Mouse (Mus musculus) mesoderm, embryonic 11.5 days (tissue): ENCODE measurements around the gene Rreb1.

Experiments used
- DNase-seq: peaks from one replicate; pipeline ENCODE4 v3.0.0-alpha.2; 2012; ENCODE audit warnings: low read depth, low spot score

The Rreb1 gene

GRCm38 (mm10) chr13:37912011-37912410 lies 133.8 kb downstream of the Rreb1 start:
- no peak for DNase-seq

DNA sequence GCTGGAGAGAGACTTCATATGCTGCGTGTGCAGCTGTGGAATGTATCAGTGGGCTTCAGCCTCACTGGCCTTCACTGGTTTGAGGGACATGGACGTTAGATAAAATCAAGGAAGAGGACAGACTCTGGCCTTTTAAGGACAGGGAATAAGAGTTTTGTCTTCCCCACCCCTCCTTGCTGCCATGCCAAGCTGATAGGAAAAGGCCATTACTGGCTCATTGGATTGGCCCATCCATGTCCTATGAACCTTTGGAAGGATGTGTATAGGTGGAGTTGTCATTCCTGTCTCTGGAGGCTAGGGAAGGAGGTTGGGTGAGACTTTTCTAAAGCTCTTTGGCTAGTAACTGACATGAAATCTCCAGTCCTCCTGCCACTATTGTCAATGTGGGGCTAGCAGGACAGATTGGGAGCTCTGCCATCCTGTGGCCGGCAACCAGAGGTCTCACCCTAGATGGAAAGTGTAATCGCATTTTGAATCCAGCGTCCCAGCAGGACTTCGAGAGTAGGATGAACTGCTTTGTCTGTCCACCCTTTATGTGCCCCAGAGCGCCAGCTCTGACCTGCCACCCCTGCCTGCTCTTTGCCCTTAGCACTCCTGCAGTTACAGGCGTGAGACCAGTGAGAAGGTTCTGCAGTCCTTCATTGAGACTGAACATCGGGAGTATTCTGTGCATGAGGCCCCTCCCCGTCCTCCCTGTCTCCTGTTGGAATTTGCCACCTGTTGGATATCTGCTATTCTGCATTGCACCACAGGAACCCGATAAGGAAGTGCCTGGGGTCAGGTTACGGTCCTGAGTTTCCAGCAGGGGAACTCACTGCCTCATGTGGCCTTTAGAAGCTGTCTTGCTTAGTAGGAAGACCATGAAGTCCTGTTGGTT lies 134.6 kb downstream of the Rreb1 start:
- DNase-seq = peak; percentile 39

DNA sequence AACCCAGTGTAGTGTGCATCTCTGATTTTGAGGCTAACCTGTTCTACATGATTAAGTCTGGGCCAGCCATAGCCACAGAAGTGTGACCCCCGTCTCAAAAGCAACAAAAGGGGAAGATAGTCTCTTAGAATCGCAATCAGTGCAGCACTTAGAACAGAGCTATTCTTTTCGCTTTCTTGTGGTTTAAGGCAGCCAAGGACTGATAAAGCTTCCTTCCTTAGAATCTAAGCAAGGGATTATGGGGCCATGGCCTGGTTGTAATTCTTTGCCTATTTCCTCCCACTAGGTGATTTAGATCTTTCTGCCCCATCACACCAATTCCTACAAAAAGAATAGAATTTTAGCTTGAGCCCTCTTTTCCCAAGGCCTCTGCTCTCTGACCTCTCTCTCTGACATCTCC lies 135.8 kb downstream of the Rreb1 start:
- DNase-seq = no peak

DNA sequence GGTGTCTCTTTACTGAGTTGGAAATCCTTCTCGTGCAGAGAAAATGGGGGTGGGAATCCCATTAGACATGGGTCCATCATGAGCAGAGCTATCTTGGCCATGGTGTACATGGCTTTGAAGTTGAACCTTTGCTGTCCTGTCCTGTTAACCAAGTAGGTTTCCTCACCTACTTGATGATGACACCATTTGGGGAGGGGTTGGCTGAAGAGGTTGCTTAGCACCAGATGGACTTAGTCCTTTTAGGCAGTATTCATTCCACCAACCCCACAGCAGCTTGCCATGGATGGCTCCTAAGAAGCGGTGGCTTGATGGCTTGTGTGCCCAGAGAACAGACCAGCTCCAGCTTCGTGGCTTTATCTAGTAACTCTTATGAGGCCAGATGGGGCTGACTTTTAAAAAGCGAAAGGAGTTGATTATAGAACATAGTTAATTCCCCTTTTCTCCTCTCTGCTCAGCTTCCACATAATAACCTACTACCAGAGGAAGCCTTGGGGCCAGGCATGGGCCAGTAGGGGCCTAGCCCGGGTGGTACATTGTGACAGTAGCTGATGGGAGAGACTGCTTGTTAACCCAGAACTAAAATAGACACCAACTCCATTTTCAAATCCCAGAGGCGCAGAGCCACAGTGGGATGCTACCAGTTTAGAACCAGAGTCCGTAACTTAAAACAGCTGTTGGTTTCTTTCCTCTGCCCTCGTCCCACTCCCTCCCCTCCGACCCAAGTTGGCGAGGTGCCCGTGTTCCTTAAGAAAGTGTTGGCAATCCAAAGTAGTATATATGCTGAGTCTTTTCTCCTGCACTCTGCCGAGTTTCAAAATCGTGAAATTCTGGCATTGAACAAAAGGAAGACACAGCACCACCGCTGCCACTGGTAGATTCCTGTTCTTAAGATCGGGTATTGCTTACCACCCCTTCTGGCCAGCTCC lies 140.4 kb downstream of the Rreb1 start:
- DNase-seq = no peak

DNA sequence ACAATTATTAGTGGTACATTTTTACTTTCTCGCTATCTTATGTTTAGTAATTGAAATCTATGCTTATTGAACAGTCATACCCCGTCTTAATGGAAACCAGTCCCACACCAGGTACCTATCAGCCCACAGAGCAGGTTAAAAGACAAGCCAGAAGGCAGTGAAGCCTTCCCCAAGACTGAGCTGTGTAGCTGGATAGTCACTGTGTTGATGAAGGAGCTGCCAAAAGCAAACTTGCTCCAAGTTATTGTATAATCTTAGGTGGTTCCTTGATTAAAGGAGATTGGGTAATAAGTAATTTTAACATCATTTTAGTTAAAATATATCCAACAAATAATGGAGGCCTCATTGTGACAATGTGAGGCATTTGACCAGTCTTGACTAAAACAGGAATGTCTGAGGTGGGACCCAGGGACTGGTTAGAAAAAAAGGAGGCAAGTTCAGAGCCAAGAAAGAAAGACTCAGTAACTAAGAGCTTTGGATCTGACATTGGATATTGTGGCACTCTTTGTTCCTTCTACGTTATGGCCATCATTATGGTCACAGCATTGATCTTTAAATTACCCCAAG lies 141.6 kb downstream of the Rreb1 start:
- no peak for DNase-seq

DNA sequence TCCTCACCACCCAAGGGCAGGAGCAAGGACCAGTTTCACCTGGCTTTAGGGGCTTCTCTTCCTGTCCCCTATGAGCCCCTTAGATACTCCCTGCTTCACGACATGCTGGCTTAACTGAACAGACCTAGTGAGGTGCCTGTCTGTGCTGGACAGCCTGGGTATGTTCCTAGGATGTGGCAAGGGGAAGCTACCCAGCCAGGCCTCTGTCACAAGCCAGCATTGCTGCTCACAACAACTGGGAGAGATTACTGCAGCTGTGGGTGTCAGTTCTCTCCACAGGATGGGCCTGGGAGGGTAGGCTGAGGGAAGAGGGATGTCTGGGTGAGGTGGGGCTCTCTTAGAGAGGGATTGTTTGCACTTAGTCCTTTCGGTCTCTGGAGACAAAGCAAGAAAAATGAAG lies 142.5 kb downstream of the Rreb1 start:
- peak; percentile 36 for DNase-seq

DNA sequence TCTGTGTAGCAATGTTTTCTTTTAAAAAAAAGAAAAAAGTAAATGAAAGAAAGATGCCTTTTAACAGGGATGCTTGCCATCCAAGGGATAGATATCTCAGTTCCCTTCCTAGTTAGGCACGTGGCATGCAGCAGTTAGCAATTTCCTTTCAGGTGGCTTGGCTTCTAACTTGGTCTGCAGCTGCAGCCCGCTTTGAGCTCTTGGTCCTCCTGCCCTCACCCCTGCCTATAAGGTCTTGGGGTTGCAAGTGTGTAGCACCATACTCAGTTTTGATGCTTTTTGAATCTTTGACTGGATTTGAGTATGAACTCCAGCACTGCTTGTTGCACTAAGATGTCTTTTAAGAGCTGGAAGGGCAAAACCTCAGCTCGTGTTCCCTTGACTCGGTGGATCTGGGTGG lies 144.9 kb downstream of the Rreb1 start:
- DNase-seq = no peak

DNA sequence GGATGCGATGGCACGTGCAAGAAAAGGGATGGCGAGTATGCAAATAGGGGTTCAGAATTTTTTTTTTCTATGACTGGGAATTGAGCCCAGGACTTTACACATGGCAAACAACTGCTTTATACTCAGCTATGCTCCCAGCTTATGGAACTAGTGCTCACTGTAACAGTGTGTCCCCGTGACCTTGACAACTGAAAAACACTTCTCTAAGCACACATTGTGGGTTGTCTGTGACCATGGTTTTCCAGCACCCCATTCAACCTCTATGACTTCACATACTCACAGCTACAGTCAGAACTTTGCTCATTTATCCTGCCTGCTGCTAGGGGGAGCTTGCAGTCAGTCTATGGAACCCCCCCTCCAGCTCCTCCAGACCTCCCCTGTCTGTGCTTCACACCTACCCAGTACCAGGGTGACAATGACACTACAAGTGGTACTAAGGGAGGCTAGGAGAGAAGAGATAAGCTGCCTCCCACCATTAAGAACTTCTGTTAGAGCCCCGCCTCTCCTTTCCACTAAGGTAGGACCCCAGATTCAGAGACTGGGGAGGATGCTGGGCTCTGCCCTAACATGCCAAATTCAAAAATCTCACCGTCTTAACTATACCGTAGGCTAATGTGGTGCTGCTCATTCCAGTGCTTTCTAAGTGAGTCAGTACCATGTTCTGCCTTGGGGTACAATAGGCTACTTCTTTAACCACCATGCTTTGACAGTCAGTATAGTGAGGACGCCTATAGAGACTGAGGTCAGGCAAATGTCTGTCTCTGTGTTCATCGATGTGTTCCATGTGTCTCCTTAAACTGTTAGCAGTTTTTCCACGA lies 145.7 kb downstream of the Rreb1 start:
- no peak for DNase-seq

- DNase-seq = no peak
Observed at GRCm38 (mm10) chr13:37924461-37924948, 146.3 kb downstream of the Rreb1 start.

GRCm38 (mm10) chr13:37926394-37926793 lies 148.2 kb downstream of the Rreb1 start:
- DNase-seq = no peak

GRCm38 (mm10) chr13:37929532-37929931 lies 151.3 kb downstream of the Rreb1 start:
- DNase-seq = no peak

GRCm38 (mm10) chr13:37930091-37930490 lies 151.9 kb downstream of the Rreb1 start:
- DNase-seq = no peak

DNA sequence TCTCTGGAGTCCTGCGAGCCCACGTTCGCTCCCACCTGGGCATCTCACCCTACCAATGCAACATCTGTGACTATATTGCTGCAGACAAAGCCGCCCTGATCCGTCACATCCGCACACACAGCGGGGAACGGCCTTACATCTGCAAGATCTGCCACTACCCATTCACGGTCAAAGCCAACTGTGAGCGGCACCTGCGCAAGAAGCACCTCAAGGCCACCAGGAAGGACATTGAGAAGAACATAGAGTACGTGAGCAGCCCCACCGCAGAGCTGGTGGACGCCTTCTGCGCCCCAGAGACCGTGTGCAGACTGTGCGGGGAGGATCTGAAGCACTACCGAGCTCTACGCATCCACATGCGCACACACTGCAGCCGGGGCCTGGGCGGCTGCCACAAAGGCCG lies 152.4 kb downstream of the Rreb1 start:
- DNase-seq = no peak

- DNase-seq = no peak
Observed at GRCm38 (mm10) chr13:37931210-37931922, 153.2 kb downstream of the Rreb1 start.

DNA sequence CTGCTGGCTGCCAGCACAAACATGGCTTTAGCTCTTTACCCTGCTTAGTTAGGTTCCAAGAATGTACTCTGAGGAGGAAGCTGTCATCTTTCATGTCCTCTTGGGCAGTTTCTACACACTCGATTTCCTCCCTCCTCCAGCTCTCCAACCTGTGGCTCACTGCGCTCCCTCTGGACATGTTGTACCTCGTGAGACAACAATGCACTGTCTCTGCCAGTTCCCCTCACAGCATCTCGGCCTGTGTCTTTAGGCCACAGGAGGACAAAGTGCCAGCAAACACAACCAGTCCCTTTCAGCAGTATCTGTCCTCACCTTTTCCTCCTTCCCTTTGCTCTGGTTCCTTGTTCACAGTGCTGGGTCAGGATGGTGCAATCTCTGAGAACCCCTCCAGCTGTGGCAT lies 155.9 kb downstream of the Rreb1 start:
- no peak for DNase-seq

DNA sequence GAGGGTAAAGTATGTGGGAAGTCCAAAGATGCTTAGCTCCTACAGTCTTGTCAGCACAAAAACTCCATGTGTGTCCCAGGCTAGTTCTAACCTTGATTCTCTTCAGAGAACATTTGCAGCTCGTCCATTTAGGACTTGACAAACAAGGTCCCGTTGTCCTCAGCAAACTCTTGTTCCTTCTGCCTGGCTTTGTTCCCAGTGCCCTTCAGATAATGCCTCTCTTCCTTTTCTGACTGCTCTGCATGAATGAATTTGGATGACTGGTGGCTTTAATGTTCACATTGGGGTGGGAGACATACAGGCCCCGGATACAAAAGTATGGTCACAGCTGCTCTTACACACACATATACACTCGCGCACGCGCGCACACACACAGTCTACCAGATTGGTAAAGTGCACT lies 156.7 kb downstream of the Rreb1 start:
- no peak for DNase-seq

GRCm38 (mm10) chr13:37936351-37936750 lies 158.2 kb downstream of the Rreb1 start:
- no peak for DNase-seq

- DNase-seq = no peak
Observed at GRCm38 (mm10) chr13:37940167-37940566, 162.0 kb downstream of the Rreb1 start.

- DNase-seq = no peak
Observed at GRCm38 (mm10) chr13:37940649-37941048, 162.4 kb downstream of the Rreb1 start.

DNA sequence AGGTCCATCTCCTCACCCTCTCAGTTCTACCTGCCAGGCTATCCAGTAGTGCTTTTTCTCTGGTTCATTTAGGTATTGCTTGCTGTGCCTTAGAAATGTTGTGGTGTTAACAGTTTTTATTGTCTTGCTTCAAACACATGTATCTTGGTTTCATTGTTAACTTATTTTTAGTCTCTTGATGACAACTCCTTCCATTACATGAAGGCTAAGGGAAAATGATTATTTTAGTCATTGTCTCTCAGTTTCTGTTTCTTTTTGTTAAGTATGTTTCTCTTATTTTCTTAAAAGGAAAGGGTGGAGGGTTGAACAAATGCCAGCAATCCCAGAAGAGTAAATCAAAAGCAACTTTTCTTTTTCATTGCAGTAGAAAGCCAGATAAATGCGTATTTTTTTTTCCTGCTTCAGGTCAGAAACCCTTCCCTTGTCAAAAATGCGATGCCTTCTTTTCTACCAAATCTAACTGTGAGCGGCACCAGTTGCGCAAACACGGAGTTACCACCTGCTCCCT lies 163.0 kb downstream of the Rreb1 start:
- no peak for DNase-seq
